Mouse (Mus musculus): ENCODE measurements around the gene Lmo7.
A peak's percentile ranks its signal among the peaks of the same experiment; 100 is the strongest.

Lmo7 gene

DNA sequence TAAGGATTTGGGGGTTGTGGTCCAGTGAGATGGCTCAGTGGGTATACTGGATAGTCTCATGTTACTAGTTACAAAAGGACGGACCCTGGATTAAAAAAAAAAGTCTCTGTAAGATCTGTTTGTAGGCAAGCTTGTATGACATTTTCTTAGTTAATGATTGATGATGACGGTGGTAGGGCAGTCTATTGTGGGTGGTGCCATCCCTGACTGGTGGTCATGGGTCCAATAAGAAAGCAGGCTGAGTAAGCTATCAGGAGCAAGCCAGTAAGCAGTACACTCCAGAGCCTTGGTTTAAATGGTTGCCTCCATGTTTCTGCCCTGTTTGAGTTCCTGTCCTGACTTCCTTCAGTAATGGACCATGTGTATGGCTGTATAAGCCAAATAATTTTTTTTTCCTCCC lies 106.6 kb downstream of the Lmo7 start:
- no peak for DNase-seq (ENCODE audit: extremely low read depth, low read depth, low spot score)

DNA sequence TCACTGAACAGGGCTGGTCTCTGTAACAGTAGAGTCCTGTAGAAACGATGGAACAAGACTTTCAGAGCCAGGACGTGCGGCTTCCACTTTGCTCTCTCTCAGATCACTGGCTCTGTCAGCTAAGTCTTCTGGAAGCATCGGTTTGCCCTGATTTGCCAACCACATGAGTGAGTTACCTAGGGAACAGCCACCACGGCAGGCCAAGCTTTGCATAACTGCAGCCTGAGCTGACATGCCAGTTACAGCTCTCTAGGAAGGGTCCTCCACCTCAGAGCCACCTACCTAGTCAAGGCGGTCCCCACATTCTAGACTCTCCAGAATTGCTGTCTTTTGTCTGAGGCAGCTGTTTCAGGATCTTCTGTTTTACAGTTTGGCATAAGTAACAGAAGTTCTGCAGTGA lies 107.4 kb downstream of the Lmo7 start:
- DNase-seq (ENCODE audit: extremely low read depth, low read depth, low spot score): no peak

DNA sequence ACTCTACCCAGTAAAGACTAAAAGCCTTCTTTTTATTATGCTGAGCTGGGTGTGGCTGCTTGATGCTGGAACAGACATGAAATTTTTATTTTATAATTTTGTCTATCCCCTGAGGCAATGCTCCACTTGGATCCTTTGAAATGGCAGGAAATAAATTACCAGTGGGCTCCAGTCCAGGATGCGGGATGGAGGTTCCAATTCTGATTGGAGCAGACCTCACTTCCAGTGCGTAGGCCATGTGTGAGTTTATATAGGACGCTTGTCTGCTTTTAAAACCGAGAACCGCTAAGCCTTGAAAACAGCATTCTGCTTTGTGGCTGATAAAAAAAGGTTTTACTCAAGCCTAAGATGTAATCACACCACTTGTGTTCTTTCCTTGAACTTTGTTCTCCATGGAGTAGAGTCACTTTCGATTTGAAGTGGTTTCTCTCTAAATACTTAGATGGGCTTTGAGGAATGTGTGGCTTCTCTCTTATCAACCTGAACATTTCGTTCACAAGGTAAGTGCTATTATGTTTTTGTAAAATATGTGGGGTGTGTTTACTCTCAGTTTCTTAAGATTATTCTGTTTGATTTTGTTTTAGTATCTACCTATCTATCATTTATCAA lies 108.6 kb downstream of the Lmo7 start:
- DNase-seq (ENCODE audit: extremely low read depth, low read depth, low spot score): no peak

DNA sequence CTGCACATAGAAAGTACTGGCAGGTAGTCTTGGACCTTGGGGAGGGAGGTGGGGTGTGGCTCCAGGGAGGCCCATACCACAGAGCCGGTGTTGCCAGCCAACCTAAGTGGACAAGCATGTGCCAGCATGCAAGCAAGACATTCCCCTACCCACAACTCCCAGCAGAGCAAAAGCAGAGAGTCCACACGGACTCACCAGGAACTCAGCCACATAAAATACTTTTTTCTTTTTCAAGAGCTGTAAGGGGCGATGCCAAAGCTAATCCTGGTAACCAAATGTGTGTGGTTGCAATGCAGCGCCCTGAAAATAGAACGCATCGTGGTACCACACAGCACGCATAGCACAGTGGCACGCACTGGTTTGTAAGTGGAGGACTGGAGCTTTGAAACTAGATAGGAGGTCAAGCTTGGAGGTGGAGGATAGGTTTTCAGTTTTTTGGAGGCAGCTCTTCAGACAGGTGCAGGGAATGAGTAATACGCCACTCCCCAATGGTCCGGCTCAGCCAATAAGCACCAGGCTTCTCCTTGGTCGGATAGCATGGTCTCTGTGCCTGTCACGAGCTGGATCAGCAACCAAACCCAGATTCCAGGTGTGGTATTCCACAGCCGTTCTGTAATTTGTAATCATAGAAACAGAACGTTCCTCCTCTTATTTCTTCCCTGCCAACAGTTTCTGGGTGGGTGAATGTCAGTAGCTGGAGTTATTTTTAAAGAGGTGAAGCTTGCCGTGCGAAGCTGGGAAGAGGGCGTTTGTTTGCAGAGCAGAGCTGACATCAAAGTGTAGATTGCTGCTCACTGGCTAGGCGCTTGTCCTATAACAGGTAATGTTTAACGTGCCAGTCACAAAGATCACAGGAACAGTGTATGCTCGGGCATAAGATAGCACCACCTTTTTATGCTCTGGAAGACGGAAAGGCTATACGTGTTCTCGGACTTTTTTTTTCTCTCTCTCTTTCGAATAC lies 110.3 kb downstream of the Lmo7 start:
- no peak for DNase-seq (ENCODE audit: extremely low read depth, low read depth, low spot score)

DNA sequence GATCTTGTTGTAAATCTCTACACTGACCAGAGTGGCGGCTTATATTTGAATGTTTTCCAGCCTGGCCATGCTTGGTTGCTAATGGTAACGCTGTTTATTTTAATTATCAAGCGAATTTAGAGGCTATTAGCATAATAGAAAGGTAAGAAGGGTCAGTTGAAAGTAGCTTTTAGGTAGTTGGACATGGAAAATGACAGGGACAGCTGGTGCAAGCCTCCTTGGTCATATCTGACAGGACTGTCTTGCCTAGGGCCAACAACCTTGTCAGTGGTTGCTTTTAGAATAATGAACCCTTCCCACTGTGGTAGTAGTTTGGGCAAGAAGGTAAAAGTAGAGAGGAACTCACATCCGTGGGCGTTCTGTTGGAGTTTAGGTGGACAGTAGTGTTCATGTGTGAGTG lies 111.5 kb downstream of the Lmo7 start:
- DNase-seq (ENCODE audit: extremely low read depth, low read depth, low spot score): no peak

DNA sequence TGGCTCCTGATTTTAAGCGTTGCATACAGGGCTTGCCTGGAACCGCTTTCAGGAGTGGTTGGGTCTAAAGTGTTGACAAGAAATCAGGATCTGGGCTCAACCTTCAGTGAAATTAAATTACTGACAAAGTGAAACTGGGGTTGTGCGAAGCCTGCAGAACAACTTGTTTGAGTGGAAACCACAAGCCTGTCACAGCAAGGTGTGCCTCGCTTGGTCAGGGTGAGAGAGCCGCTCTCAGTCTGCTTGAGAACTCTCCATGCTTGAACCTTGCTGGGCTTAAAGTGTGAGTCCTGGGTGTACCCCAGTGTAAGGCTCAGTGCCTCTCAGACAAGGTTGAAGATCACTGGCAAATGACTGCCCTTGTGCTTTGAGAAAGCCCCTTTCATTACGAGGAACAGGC lies 112.8 kb downstream of the Lmo7 start:
- DNase-seq (ENCODE audit: extremely low read depth, low read depth, low spot score): no peak

DNA sequence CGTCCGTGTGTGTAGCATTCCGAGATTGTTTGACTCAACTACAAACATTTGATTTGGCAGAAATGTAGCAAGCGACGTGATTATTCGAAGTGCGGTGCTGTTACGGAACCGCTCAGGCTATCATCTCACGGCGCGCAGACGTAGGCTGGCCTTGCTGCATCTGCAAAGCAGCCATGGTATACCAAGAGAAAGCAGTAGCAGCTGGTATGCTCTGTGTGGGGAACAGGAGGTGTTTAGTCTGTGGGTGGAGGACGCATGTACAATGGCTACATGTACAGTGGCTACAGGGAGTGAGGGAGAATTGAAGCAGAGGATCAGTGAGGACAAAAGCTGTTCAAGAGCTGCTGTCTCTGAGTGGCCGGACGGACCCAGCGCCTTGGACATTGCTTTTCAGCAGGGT lies 113.7 kb downstream of the Lmo7 start:
- DNase-seq (ENCODE audit: extremely low read depth, low read depth, low spot score): no peak

DNA sequence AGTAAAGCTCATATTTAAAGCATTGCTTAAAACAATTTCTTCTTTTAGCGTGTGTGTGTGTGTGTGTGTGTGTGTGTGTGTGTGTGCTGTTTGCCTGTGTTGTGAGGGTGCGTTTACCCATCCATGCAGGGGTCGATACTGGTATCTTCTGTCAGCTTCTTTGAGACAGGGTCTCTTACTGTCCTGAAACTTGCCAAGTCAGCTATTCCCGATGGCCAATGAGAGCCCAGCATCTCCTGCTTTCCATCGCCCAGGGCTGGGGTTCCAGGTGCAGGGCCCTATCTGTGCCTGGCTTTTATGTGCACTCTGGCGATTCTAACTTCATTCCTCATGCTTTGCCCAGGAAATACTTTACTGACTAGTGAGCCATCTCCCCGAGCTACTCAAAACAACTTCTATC lies 114.7 kb downstream of the Lmo7 start:
- no peak for DNase-seq (ENCODE audit: extremely low read depth, low read depth, low spot score)

DNA sequence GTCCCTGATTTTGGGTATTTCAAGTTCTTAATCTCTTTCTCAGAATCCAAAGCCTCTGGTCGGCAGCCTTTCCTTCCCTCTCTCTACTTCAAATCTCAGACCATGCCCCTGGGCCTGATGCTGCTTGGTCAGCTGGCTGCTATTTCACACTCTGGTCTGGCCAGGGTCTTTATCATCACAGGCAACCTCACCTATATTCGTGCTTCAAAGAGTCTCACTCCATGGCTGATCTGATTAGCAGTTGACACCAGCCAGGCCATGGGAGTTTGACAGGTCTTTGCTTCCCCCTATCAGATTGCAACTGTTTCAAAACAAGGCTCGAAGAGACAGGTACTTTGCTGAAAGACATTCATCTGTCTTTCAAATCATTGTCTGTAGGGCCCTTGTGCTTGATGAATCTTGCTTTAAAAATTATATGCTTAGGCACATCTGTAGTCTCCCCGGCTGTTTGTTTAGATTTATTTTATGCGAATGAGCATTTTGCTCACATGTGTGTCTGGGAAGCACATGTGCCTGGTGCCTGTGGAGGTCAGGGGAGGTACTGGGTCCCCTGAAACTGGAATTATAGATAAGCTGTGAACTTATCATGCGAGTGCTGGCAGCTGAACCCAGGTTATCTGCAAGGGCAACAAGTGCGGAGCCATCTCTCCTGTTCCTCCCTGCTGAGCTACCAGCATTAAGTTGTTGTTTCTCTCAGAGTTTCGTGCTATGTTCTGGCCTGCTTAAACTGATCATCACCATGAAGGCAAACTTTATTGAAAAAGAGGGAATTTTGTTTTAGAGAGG lies 116.5 kb downstream of the Lmo7 start:
- DNase-seq (ENCODE audit: extremely low read depth, low read depth, low spot score): no peak

DNA sequence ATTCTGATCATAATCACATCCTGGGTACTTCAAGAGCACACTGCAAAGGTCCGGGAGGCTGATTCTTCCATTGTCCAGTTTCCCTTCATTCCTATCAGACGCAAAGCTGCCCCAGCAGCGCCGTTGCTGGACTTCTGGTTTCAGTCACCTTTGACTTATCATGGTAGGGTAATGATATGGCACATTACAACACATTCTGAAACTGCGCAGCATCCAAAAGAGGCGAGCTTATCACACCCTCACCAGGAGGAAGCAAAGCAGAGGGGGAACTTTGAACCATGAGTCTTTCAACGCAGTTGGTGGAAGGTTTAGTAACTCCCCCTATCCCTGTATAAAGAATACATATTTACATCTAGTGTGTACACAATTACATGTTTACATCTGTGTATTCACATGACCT lies 117.8 kb downstream of the Lmo7 start:
- DNase-seq (ENCODE audit: extremely low read depth, low read depth, low spot score): no peak

DNA sequence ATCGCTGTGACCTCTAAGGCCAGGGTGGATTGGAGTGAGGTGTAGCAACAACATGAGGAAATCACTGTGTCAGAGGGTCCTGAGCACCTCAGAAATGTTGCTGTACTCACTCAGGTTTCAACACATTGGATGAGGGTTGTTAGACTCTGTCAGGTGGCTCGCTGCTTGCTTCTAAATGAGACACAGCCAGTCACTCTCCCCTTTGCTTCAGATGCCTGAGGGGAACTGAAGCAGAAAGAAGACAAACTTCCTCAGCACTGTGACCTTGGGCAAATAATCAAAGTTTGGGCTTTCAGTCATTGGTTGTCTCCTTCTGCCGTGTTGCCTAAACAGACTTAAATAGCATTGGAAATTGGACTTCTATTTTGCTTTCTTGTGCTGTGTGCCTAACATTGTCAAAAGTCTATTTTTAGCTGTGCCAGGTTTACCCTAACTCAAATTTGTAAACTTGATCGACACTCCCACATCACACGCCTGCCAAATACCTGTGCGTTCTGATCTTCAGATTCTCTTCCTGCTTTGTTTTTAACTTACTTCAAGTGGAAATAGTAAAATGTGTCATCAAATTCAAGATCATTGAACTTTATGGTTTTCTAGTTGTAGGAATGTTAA lies 122.9 kb downstream of the Lmo7 start:
- no peak for DNase-seq (ENCODE audit: extremely low read depth, low read depth, low spot score)

DNA sequence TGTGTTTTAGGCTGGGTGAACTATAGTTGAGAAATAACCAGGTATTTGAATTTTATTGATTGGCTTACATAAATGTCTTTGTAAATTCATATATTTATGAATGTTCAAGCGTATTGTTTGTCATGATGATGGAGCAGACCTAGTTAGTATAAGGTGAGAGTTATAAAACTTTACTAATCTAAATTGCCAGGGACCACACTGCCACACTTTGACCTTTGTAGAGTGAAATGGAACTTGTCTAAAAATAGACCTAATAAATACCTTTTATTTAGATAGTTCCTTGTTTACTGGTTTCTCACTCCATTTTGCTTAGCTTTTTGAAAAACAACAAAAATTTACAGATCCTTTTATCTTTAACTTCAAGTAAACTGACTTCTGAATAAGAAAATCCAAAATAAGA lies 123.5 kb downstream of the Lmo7 start:
- no peak for DNase-seq (ENCODE audit: extremely low read depth, low read depth, low spot score)

DNA sequence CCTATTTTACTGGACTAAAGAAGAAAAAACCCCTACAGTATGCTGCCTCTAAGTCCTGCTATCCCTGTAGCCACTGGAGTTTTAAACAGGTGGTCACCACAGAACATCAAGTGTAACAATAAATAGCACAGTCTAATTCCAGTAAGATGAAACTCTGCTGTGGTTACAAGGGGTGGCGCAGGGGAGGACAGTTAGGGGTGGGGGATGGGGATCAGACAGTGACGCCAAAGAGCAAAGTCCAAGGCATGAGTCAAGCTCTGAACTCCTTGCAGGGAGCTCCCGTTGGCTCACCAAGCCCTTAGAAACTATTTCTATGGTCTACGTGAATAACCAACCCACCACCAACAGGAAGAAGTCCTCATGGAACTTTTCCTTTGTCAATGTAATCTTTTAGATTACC lies 124.0 kb downstream of the Lmo7 start:
- no peak for DNase-seq (ENCODE audit: extremely low read depth, low read depth, low spot score)

DNA sequence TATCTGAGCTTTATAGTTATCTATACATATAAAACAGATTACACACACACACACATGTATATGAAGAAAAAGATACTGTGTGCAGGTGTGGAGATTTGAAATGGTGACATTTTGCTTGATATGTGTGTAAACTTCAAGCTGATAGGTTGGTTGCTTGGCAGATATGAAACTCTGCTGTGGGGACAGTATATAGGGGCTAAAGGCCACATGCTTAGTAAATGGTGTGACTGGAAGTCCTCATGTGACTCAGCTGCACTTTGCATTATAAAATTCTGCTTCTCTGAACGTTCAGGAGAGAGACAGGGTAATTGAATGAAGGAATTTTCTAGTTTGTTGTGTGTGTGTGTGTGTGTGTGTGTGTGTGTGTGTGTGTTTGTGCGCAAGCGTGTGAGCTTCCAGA lies 124.5 kb downstream of the Lmo7 start:
- no peak for DNase-seq (ENCODE audit: extremely low read depth, low read depth, low spot score)

DNA sequence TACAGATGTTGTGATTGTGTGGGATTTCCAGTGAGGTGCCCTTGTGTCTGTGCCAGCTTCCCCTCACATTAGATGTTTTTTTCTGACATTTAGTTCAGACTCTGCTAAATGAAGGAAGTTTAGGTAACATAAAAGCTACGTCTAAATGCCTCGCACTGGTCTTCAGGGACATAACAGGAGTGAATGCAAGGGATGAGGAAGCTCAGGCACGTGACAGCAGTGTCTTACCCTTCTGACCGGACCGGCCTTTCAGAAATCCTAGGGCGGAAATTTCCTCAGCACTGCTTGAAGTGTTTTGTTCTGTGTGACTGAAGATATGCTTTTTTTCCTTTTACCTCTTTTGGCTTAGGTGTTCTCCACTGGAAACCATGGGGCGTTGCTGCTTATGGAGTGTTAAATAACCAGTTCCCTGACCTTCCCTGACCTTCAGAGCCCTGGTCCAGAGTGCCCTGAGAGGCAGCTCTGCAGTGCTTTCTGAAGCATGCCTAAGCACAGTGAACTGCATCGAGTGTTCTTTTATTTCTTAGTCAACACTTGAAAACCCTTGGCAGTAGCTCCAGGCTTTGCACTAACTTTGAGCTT lies 129.6 kb downstream of the Lmo7 start:
- no peak for DNase-seq (ENCODE audit: extremely low read depth, low read depth, low spot score)

DNA sequence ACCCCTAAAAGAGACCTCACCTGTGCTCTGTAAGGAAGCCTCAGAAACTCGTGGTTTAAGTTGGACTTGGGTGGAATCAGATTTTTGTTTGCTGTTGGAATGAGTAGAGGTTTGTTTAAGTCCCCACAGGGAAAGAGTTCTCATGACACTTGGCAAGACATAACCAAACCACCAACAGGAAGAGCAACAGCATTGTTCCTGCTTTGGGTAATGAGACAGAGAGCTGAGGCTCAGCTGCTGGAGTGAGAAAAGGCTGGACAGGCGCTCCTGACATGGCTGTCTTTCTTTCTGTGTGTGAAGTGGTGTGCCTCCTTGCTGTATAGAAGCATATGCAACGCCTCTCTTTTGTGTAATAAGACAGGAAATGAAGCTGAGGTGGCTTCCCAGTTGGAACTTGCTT lies 132.3 kb downstream of the Lmo7 start:
- DNase-seq (ENCODE audit: extremely low read depth, low read depth, low spot score): no peak

DNA sequence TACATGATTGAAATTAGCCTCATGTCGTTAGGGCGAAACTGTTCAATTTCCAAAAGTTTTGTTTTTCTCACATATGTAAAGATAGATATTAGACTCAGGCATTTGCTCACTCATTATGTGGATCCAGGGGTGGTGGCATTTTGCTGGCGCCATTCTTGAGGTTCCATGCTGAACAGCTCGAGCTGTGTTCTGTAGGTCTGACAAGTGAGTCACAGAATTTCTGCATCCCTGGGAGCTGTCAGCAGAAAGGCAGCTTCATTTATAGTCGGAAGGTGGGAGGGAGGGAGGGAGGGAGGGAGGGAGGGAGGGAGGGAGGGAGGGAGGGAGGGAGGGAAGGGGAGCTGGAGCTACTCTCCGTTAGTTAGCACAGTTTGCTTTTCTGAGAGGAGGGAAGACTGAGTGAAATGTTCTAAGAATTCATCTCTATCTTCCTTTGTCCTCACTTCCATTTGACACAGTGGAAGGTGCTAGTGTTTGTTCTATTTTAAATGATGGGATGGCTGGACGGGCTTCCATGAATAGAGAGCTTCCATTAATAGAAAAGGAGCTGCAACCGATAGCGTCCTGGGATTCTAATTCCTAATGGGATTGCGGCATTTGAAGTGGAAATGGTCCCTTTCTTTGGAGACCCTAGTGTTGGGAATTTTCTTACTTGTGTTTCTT lies 137.4 kb downstream of the Lmo7 start:
- DNase-seq (ENCODE audit: extremely low read depth, low read depth, low spot score): no peak

DNA sequence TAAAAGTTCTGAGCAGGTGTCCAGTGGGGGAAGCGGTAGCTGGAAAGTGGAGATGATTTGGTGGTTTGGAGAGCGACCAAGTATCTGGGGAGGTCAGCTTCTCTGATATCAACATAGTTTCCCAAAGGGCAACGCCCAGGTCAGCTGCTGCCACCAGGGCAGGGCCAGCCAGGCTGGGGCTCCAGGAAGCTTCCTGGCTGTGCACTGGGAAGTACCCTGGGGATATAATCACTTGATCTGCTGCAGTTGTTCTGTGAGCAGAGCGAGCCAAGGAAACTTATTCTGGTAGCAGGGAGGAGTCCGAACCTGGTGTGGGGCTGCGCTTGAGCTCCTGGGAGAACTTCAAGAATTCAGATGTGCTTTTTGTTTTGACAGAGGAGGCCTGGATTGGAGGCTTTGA lies 139.4 kb downstream of the Lmo7 start:
- DNase-seq (ENCODE audit: extremely low read depth, low read depth, low spot score): no peak

DNA sequence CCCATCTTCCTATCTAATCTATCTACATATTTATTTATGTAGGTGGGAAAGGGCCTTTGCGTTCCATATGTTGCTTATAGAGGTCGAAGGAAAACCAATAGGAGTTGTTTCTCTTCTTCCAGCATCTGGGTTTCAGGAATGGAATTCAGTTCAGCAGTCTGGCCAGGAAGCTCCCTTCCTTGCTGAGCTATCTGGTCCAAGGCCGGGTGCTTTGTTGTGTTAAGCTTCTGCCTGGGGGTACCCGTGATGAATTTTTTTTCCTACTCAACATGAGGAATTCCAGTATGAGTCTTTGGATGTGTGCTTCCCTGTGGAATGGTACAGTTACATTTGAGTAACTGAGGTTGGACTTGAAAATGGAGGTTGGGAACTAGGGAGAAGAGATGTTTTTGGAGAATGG lies 139.9 kb downstream of the Lmo7 start:
- no peak for DNase-seq (ENCODE audit: extremely low read depth, low read depth, low spot score)

DNA sequence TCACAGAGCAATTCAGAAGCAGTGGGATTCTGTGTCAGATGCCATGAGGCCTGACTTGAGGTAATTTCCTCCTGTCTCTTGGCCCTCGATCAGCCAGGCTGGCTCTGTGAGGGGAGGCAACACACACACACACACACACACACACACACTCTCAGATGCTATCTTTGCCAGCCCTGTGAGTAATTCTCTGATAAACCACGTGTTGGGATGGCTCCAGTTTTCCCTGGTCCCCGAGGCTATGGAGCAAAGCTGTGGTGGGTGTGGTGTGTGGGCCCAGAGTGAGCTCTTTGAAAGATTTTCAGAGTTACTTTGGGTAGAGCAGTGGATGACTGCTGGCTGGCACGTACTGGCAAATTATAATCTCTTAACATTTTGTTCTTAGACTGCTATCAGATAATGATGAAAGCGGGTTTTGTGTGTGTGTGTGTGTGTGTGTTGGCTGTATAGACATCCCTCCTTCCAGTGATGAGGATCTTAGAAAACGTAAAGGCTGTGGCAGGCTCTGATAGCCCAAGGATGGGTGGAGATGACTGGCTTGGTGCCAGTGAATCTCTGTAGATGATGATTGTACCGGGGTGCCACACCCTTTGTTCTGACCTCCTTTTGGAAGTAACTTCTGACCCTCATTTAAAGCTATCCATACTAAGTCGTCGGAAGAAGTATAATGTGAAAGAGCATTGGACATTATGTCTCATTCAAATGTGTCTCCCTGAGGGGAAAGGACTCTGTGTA lies 140.6 kb downstream of the Lmo7 start:
- DNase-seq (ENCODE audit: extremely low read depth, low read depth, low spot score): peak; percentile 8

All from fat pad, adult 2 months (tissue).